Mouse (Mus musculus) midbrain, embryonic 15.5 days (tissue): ENCODE measurements at regions not wholly inside any gene's neighbourhood (a gene's known extent, or its start where the extent isn't known, plus 50 kb on each side); places are given as distances from the start of the nearest gene placed in this dataset.

Source experiments
- ATAC-seq: fragments of 200-750 bp; cut with Nextera tagmentation; replicated peaks from 2 replicates; pipeline ENCODE4 v1.8.0; 2017; ENCODE audit warnings: moderate TSS enrichment
- H3K27ac ChIP-seq: fragments of 300-500 bp; sonication (generic); 2 replicates; pipeline ENCODE4 v1.5.1; 2015; ENCODE audit warnings: mild to moderate bottlenecking, inconsistent platforms
- H3K27me3 ChIP-seq: fragments of 300-500 bp; sonication (generic); replicated peaks from 2 replicates; pipeline ENCODE4 v1.6.1; 2015; ENCODE audit warnings: inconsistent platforms
- H3K36me3 ChIP-seq: fragments of 300-500 bp; sonication (generic); replicated peaks from 2 replicates; pipeline ENCODE4 v1.6.1; 2015; ENCODE audit warnings: inconsistent platforms
- H3K4me1 ChIP-seq: fragments of 300-500 bp; sonication (generic); 2 replicates; pipeline ENCODE4 v1.6.1; 2015; ENCODE audit warnings: inconsistent platforms
- H3K4me2 ChIP-seq: fragments of 300-500 bp; sonication (generic); 2 replicates; pipeline ENCODE4 v1.6.1; 2015; ENCODE audit warnings: inconsistent platforms, mild to moderate bottlenecking, moderate library complexity
- H3K4me3 ChIP-seq: fragments of 300-500 bp; sonication (generic); 2 replicates; pipeline ENCODE4 v1.5.1; 2015; ENCODE audit warnings: mild to moderate bottlenecking, inconsistent platforms
- H3K9ac ChIP-seq: fragments of 300-500 bp; sonication (generic); 2 replicates; pipeline ENCODE4 v1.6.1; 2015; ENCODE audit warnings: mild to moderate bottlenecking, inconsistent platforms
- H3K9me3 ChIP-seq: fragments of 300-500 bp; sonication (generic); 2 replicates; pipeline ENCODE4 v1.6.1; 2016; ENCODE audit warnings: inconsistent platforms
- WGBS: fragments of 180-500 bp; shearing (Covaris S2); methylation state at CpG from one replicate; pipeline ENCODE4 v1.1.7; 2015; ENCODE audit warnings: mixed read lengths; 5-methylcytosine and 5-hydroxymethylcytosine counted together

DNA sequence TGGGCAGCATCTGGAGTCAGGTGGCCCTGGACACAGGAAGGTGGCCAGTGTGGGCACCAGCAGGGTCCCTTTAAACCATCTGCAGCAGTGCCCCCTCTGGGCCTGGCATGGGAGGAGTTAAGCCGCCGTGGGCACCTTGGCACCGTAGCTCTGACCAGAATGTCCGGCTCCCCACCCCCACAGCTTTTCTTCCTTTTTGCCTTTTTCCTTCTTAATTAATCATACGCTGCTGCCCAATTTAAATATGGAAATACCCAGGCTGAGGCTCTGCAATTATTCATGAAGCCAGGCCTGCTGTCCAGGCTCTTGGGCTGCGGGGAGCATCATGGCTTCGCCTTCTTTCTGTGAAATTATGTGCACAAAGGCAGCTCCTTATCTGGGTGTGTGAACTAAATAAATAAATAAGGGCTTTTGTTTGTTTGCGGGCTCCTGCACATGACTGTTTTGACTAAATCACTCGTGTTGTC is 70.6 kb upstream of the Wnt7b start:
- H3K36me3 ChIP-seq: no peaks in the 10 kb centered on the region
- peak overlapping the region; percentile 96 for H3K27ac ChIP-seq
- peak; percentile 64 for ATAC-seq
- peak overlapping the region; percentile 56 for H3K4me2 ChIP-seq
- H3K4me1 ChIP-seq: peaks cover 46% of the 10 kb centered on the region
- H3K9me3 ChIP-seq: no peaks in the 10 kb centered on the region
- WGBS: 35% methylated on average over 9 of the region's 9 CpGs
- H3K4me3 ChIP-seq: peak overlapping the region; percentile 36; the same call in 1 of the 2 replicates
- H3K27me3 ChIP-seq: peaks cover 13% of the 10 kb centered on the region
- H3K9ac ChIP-seq: peak overlapping the region; percentile 19; the same call in 1 of the 2 replicates

- ATAC-seq: peak; percentile 81
- Histone ChIP-seq H3K4me2 (peak overlapping the region; percentile 56), H3K36me3 (no peaks in the 10 kb centered on the region), H3K4me3 (peak overlapping the region; percentile 36), H3K4me1 (peaks cover 46% of the 10 kb centered on the region), H3K27me3 (peaks cover 21% of the 10 kb centered on the region), H3K9ac (peak overlapping the region; percentile 47), H3K27ac (peak overlapping the region; percentile 96), H3K9me3 (no peaks in the 10 kb centered on the region)
- WGBS: 23% methylated on average over 32 of the region's 32 CpGs
Measured at GRCm38 (mm10) chr15:85653421-85654401, 71.4 kb upstream of the Wnt7b start.

DNA sequence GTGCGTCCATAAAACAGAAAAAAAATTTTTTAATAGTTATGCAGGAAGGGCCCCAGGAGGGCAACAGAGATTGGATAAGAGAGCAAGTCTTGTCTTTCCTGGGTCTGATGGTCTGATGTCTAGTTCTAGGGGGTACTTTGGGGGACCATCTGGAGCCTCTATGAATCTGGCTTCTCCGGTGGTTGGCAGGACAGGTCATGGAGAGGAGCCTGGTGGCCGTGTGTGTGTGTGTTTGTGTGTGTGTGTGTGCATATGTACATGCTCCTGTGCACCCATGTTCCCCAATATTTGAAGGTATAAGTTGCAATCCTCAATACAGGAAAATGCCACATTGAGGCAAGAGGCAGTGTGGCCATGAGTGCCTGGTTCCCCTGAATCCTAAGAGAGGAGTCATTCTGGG is 72.5 kb upstream of the Wnt7b start:
- Histone ChIP-seq H3K27me3 (peaks cover 24% of the 10 kb centered on the region), H3K36me3 (no peaks in the 10 kb centered on the region), H3K4me2 (peak overlapping the region; percentile 56), H3K4me3 (no peak overlapping the region), H3K9ac (no peak overlapping the region), H3K4me1 (peaks cover 46% of the 10 kb centered on the region), H3K27ac (peak overlapping the region; percentile 96), H3K9me3 (no peaks in the 10 kb centered on the region)
- ATAC-seq: no peak
- 69% methylated on average over 3 of the region's 3 CpGs for WGBS

- Histone ChIP-seq H3K9ac (peak overlapping the region; percentile 6; the same call in 1 of the 2 replicates), H3K27me3 (peaks cover 27% of the 10 kb centered on the region), H3K4me3 (no peak overlapping the region), H3K4me2 (peak overlapping the region; percentile 56), H3K36me3 (no peaks in the 10 kb centered on the region), H3K9me3 (no peaks in the 10 kb centered on the region), H3K27ac (peak overlapping the region; percentile 96), H3K4me1 (peaks cover 49% of the 10 kb centered on the region)
- peak; percentile 63 for ATAC-seq
- WGBS: 27% methylated on average over 6 of the region's 6 CpGs
Measured at GRCm38 (mm10) chr15:85655751-85656167, 73.5 kb upstream of the Wnt7b start.

DNA sequence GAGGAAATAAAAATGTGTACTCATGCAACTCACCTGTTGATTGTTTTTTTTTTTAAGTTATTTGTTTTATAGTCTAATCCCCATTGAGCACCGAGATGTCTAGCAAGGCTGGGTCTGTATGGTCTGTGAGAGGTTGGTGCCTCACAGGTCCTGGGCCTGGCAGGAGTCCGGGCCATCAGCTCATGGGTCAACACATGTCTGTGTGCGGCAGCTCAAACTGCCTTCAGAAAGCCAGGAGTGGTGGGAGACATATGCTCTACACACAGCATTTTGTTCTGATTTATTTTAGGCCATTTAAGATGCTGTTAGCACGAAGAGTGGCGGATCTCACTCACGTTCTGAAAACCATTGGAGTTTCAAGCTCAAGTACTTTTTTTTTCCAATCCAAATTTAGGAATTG is 74.6 kb upstream of the Wnt7b start:
- no peak overlapping the region for H3K4me2 ChIP-seq
- H3K4me1 ChIP-seq: peaks cover 51% of the 10 kb centered on the region

GRCm38 (mm10) chr15:85657441-85657989 is 75.2 kb upstream of the Wnt7b start:
- Histone ChIP-seq H3K27ac (no peak overlapping the region), H3K4me3 (no peak overlapping the region), H3K36me3 (no peaks in the 10 kb centered on the region), H3K4me1 (peaks cover 44% of the 10 kb centered on the region), H3K4me2 (no peak overlapping the region), H3K9ac (no peak overlapping the region), H3K9me3 (no peaks in the 10 kb centered on the region), H3K27me3 (peaks cover 43% of the 10 kb centered on the region)
- 62% methylated on average over 8 of the region's 8 CpGs for WGBS
- ATAC-seq: no peak

More for the DNA sequence above, 74.6 kb upstream of the Wnt7b start:
- 74% methylated on average over 6 of the region's 6 CpGs for WGBS
- H3K9ac ChIP-seq: no peak overlapping the region
- H3K4me3 ChIP-seq: no peak overlapping the region
- H3K27me3 ChIP-seq: peaks cover 38% of the 10 kb centered on the region
- no peaks in the 10 kb centered on the region for H3K36me3 ChIP-seq
- no peaks in the 10 kb centered on the region for H3K9me3 ChIP-seq
- no peak for ATAC-seq
- H3K27ac ChIP-seq: no peak overlapping the region

GRCm38 (mm10) chr15:85658101-85658885 is 76.0 kb upstream of the Wnt7b start:
- Histone ChIP-seq H3K9ac (no peak overlapping the region), H3K9me3 (no peaks in the 10 kb centered on the region), H3K4me1 (peaks cover 36% of the 10 kb centered on the region), H3K27me3 (peaks cover 51% of the 10 kb centered on the region), H3K4me2 (no peak overlapping the region), H3K4me3 (no peak overlapping the region), H3K27ac (no peak overlapping the region), H3K36me3 (no peaks in the 10 kb centered on the region)
- ATAC-seq: no peak
- WGBS: 77% methylated on average over 14 of the region's 14 CpGs

- peaks cover 70% of the 10 kb centered on the region for H3K27me3 ChIP-seq
- 8% methylated on average over 45 of the region's 45 CpGs for WGBS
- H3K36me3 ChIP-seq: no peaks in the 10 kb centered on the region
- H3K9me3 ChIP-seq: no peaks in the 10 kb centered on the region
- no peak overlapping the region for H3K9ac ChIP-seq
- H3K4me3 ChIP-seq: no peak overlapping the region
- H3K4me2 ChIP-seq: peak overlapping the region; percentile 28; the same call in 1 of the 2 replicates
- H3K27ac ChIP-seq: no peak overlapping the region
- H3K4me1 ChIP-seq: peaks cover 12% of the 10 kb centered on the region
- ATAC-seq: no peak
Measured at GRCm38 (mm10) chr15:85660528-85661392, 74.0 kb upstream of the Ppara start.

GRCm38 (mm10) chr15:85661393-85661690 is 73.4 kb upstream of the Ppara start:
- no peak for ATAC-seq
- H3K27me3 ChIP-seq: peaks cover 66% of the 10 kb centered on the region

GRCm38 (mm10) chr15:85661771-85662170 is 73.0 kb upstream of the Ppara start:
- 84% methylated on average over 5 of the region's 5 CpGs for WGBS

More at GRCm38 (mm10) chr15:85661393-85661690, 73.4 kb upstream of the Ppara start:
- Histone ChIP-seq H3K27ac (no peak overlapping the region), H3K9ac (no peak overlapping the region), H3K9me3 (no peaks in the 10 kb centered on the region), H3K4me1 (peaks cover 7% of the 10 kb centered on the region), H3K4me2 (no peak overlapping the region), H3K36me3 (no peaks in the 10 kb centered on the region), H3K4me3 (no peak overlapping the region)
- WGBS: 68% methylated on average over 2 of the region's 2 CpGs

GRCm38 (mm10) chr15:85662271-85662670 is 72.5 kb upstream of the Ppara start:
- H3K36me3 ChIP-seq: no peaks in the 10 kb centered on the region
- H3K4me2 ChIP-seq: no peak overlapping the region
- H3K9ac ChIP-seq: no peak overlapping the region
- H3K4me3 ChIP-seq: no peak overlapping the region
- peaks cover 71% of the 10 kb centered on the region for H3K27me3 ChIP-seq
- WGBS: 86% methylated on average over 8 of the region's 8 CpGs
- no peak overlapping the region for H3K27ac ChIP-seq
- no peak for ATAC-seq
- no peaks in the 10 kb centered on the region for H3K9me3 ChIP-seq
- peaks cover 10% of the 10 kb centered on the region for H3K4me1 ChIP-seq

More at GRCm38 (mm10) chr15:85661771-85662170, 73.0 kb upstream of the Ppara start:
- Histone ChIP-seq H3K27me3 (peaks cover 70% of the 10 kb centered on the region), H3K4me1 (peaks cover 10% of the 10 kb centered on the region), H3K27ac (no peak overlapping the region), H3K4me3 (no peak overlapping the region), H3K36me3 (no peaks in the 10 kb centered on the region), H3K4me2 (no peak overlapping the region), H3K9ac (no peak overlapping the region), H3K9me3 (no peaks in the 10 kb centered on the region)
- ATAC-seq: no peak
